In the genomic region with DNA sequence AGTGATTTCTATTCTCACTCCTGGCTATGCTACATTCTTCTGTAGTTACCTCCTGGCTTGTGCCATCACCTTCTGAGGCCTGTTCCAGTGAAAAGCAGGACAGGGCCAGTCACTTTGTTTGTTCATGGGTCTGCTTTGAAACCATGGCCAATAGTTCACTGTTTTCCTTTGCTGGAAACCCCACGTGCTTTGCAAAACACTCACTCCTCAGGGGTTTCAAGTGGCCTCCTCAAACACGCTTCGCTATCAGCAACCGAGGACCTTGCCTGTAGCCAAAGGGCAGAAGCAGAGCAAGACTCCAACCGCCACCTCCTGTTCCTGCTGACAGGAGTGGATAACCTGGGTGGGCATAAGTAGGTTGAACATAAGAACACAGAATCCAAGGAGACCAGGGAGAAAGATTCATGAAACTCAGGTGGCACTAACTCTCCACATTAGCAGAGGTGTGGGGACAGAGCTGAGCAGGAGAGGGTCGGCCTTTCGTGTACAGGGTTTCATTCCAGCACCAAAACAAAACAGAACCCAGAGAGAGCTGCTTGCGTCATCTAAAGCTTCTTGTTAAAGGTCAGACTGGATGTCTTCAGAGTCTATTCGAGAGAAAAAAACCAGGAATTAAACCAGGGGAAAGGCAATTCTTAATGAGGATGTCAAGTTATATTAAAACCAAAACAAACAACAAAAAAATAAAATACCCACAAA, we compare ENCODE assay signal across 11 mouse cellular contexts. TPM values are rescaled to one million over a fixed set of nuclear protein-coding genes. Genes with fewer than 3 reads are reported as not detected.
DNase-seq lines count a peak whose midpoint lies in the region; ATAC-seq and TF ChIP-seq lines count a peak whose summit lies in the region.
"Had no signal": no experiment of that assay in that cellular context is flagged by ENCODE, and none has a peak within 500 bp of the region (broad histone marks: within the 10 kb centered on the region; RNA-seq: fewer than 3 reads in every experiment).

No protein-coding gene starts in this region.

- peaks cover 33% of the 10 kb centered on the region for H3K4me1 ChIP-seq in heart, embryonic 11.5 days (ENCODE audit: control insufficient read depth, insufficient read depth, low read length)
- H3K4me1 ChIP-seq in brown adipose tissue, adult 24 weeks (ENCODE audit: control insufficient read depth, insufficient read depth, insufficient read length, low read length), result peaks cover 17% of the 10 kb centered on the region
- peaks cover 37% of the 10 kb centered on the region for H3K4me1 ChIP-seq in kidney, embryonic 16.5 days (ENCODE audit: insufficient read depth, low read length)
- peaks cover 21% of the 10 kb centered on the region for H3K4me1 ChIP-seq in lung, postnatal 0 days (ENCODE audit: insufficient read depth, low read depth, low read length)

- no peaks in the 10 kb centered on the region for H3K27me3 ChIP-seq in heart, embryonic 11.5 days (ENCODE audit: control insufficient read depth, insufficient read depth, low read length)
- H3K27me3 ChIP-seq in kidney, embryonic 16.5 days (ENCODE audit: insufficient read depth, low read length), result no peaks in the 10 kb centered on the region
- no peaks in the 10 kb centered on the region for H3K27me3 ChIP-seq in lung, postnatal 0 days (replicated peaks; ENCODE audit: insufficient read depth, low read length)

- no peak overlapping the region for H3K4me3 ChIP-seq in heart, embryonic 11.5 days (ENCODE audit: low read depth, low read length)
- H3K4me3 ChIP-seq in brown adipose tissue, adult 24 weeks (ENCODE audit: insufficient read depth, low read depth, low read length), result no peak overlapping the region
- H3K4me3 ChIP-seq in kidney, embryonic 16.5 days (ENCODE audit: low read length), result no peak overlapping the region
- no peak overlapping the region for H3K4me3 ChIP-seq in lung, postnatal 0 days (ENCODE audit: low read depth, low read length)

- TF ChIP-seq EP300 in lung, postnatal 0 days (IDR thresholded peaks at IDR 0.05), result peak; percentile 48; the same call in 1 of the 2 replicates

- peak overlapping the region; percentile 46; the same call in 1 of the 2 replicates for H3K9ac ChIP-seq in heart, embryonic 11.5 days (ENCODE audit: low read depth, low read length)
- H3K9ac ChIP-seq in kidney, embryonic 16.5 days (replicated peaks; ENCODE audit: low read length), result 0 out of 2 replicates have a peak overlapping the region, but pooled peaks have one; percentile 12
- H3K9ac ChIP-seq in lung, postnatal 0 days (replicated peaks; ENCODE audit: low read depth), result no peak overlapping the region
- H3K9ac ChIP-seq: liver, embryonic 14.5 days had no signal

- H3K4me2 ChIP-seq in heart, embryonic 11.5 days, result peak overlapping the region; percentile 38
- H3K4me2 ChIP-seq in kidney, embryonic 16.5 days (replicated peaks; ENCODE audit: low read depth, low read length), result no peak overlapping the region
- H3K4me2 ChIP-seq in lung, postnatal 0 days (replicated peaks; ENCODE audit: low read depth, low read length), result no peak overlapping the region

- 37% methylated on average over 9 of the region's 9 CpGs for WGBS in heart, embryonic 11.5 days (ENCODE audit: insufficient replicate concordance)
- WGBS in kidney, embryonic 16.5 days, result 40% methylated on average over 9 of the region's 9 CpGs
- WGBS in lung, postnatal 0 days, result 41% methylated on average over 9 of the region's 9 CpGs

- no peak for TF ChIP-seq CTCF in lung, postnatal 0 days (IDR thresholded peaks at IDR 0.05)

- 0 out of 2 replicates have a peak, but pooled peaks have one; percentile 35 for ATAC-seq in heart, embryonic 11.5 days (replicated peaks; ENCODE audit: insufficient number of reproducible peaks, low FRiP score, low TSS enrichment)
- ATAC-seq in kidney, embryonic 16.5 days (ENCODE audit: low FRiP score, low TSS enrichment), result no peak
- ATAC-seq in lung, postnatal 0 days, result peak; percentile 59

- H3K27ac ChIP-seq in heart, embryonic 11.5 days (ENCODE audit: low read depth, low read length), result peak overlapping the region; percentile 84
- peak overlapping the region; percentile 74 for H3K27ac ChIP-seq in brown adipose tissue, adult 24 weeks (replicated peaks; ENCODE audit: low read depth, low read length)
- peak overlapping the region; percentile 52 for H3K27ac ChIP-seq in kidney, embryonic 16.5 days (ENCODE audit: low read length)
- H3K27ac ChIP-seq in lung, postnatal 0 days (ENCODE audit: low read length), result peak overlapping the region; percentile 63
- H3K27ac ChIP-seq: liver, embryonic 14.5 days had no signal

- DNase-seq in heart, adult 8-10 months (ENCODE audit: low spot score), result no peak
- peak; percentile 85 for DNase-seq in lung, postnatal 0 days (ENCODE audit: low spot score)
- no peak for DNase-seq in right cerebral cortex, adult 2 months (ENCODE audit: low spot score in 2 of 2)
- no peak for DNase-seq in right cerebral cortex, postnatal 25 days
- DNase-seq in gastrocnemius, adult 8-10 months (ENCODE audit: low spot score in 2 of 2), result no peak
- DNase-seq: cerebellum, adult 11 months; thymus, adult 2 months had no signal

- H3K36me3 ChIP-seq in heart, embryonic 11.5 days (ENCODE audit: control insufficient read depth, insufficient read depth, low read length), result no peaks in the 10 kb centered on the region
- no peaks in the 10 kb centered on the region for H3K36me3 ChIP-seq in kidney, embryonic 16.5 days (ENCODE audit: insufficient read depth, low read length)
- H3K36me3 ChIP-seq in lung, postnatal 0 days (ENCODE audit: insufficient read depth, low read length), result 0 out of 2 replicates have a peak, but pooled peaks cover 8% of the 10 kb centered on the region

- no peaks in the 10 kb centered on the region for H3K9me3 ChIP-seq in heart, embryonic 11.5 days (replicated peaks; ENCODE audit: control insufficient read depth, low read length)
- no peaks in the 10 kb centered on the region for H3K9me3 ChIP-seq in kidney, embryonic 16.5 days (ENCODE audit: low read length)
- no peaks in the 10 kb centered on the region for H3K9me3 ChIP-seq in lung, postnatal 0 days (ENCODE audit: low read length)

RNA-seq across cellular contexts. Expression of gene Frmd8, which starts 47.5 kb away (rescaled TPM):
- polyA plus RNA-seq in heart, embryonic 11.5 days (2014; fragmentation: Nextera tagmentation; extraction: Ambion mirVana), result 15.4 and 19.3 TPM in 2 replicates
- total RNA-seq in heart, adult 8-10 months (2022), result 1 to 10 TPM; 7.1 to 8.1 (median 7.5) TPM
- 6.6 and 7.0 TPM in 2 replicates for polyA plus RNA-seq in brown adipose tissue, adult 24 weeks (2012; ENCODE audit: insufficient read depth, insufficient read length, missing spikeins)
- polyA plus RNA-seq in kidney, embryonic 16.5 days (2015; fragmentation: Nextera tagmentation; extraction: Ambion mirVana), result 50.6 and 52.9 TPM in 2 replicates
- polyA plus RNA-seq in lung, postnatal 0 days (2015; fragmentation: Nextera tagmentation; extraction: Ambion mirVana), result 33.9 and 35.1 TPM in 2 replicates
- total RNA-seq in gastrocnemius, adult 8-10 months (2022), result 1 to 10 TPM; 2.7 to 4.5 (median 3.0) TPM

RNA-seq across cellular contexts. Expression of gene Slc25a45, which starts 50.0 kb away (rescaled TPM):
- 2.1 and 2.3 TPM in 2 replicates for polyA plus RNA-seq in heart, embryonic 11.5 days (2014; fragmentation: Nextera tagmentation; extraction: Ambion mirVana)
- 1 to 10 TPM; 2.4 to 3.8 (median 2.8) TPM for total RNA-seq in heart, adult 8-10 months (2022)
- polyA plus RNA-seq in brown adipose tissue, adult 24 weeks (2012; ENCODE audit: insufficient read depth, insufficient read length, missing spikeins), result 2.3 and 2.4 TPM in 2 replicates
- 14.8 and 15.7 TPM in 2 replicates for polyA plus RNA-seq in kidney, embryonic 16.5 days (2015; fragmentation: Nextera tagmentation; extraction: Ambion mirVana)
- polyA plus RNA-seq in lung, postnatal 0 days (2015; fragmentation: Nextera tagmentation; extraction: Ambion mirVana), result 8.4 and 10.2 TPM in 2 replicates
- 1 to 10 TPM in 3 of 4 experiments, under 1 TPM in 1; 0.80 to 1.3 (median 1.1) TPM for total RNA-seq in gastrocnemius, adult 8-10 months (2022)

RNA-seq across cellular contexts. Expression of gene Scyl1, which starts 56.4 kb away (rescaled TPM):
- 54.8 and 59.4 TPM in 2 replicates for polyA plus RNA-seq in heart, embryonic 11.5 days (2014; fragmentation: Nextera tagmentation; extraction: Ambion mirVana)
- total RNA-seq in heart, adult 8-10 months (2022), result 10 to 100 TPM; 63.3 to 70.6 (median 67.2) TPM
- polyA plus RNA-seq in brown adipose tissue, adult 24 weeks (2012; ENCODE audit: insufficient read depth, insufficient read length, missing spikeins), result 49.2 and 54.3 TPM in 2 replicates
- 82.9 and 85.3 TPM in 2 replicates for polyA plus RNA-seq in kidney, embryonic 16.5 days (2015; fragmentation: Nextera tagmentation; extraction: Ambion mirVana)
- 64.6 TPM in 2 replicates for polyA plus RNA-seq in lung, postnatal 0 days (2015; fragmentation: Nextera tagmentation; extraction: Ambion mirVana)
- total RNA-seq in gastrocnemius, adult 8-10 months (2022), result 10 to 100 TPM; 71.4 to 91.0 (median 82.6) TPM
